Mouse (Mus musculus) spleen, embryonic (tissue): Measurements from ENCODE around the gene Slc28a1.

Experiments used
- CTCF ChIA-PET: fragments of 350-600 bp; sonication (Branson Sonifier 250); formaldehyde crosslinking; loops from one replicate; lab custom pipeline; 2022; lab: Charles Lee

Gene Slc28a1

DNA sequence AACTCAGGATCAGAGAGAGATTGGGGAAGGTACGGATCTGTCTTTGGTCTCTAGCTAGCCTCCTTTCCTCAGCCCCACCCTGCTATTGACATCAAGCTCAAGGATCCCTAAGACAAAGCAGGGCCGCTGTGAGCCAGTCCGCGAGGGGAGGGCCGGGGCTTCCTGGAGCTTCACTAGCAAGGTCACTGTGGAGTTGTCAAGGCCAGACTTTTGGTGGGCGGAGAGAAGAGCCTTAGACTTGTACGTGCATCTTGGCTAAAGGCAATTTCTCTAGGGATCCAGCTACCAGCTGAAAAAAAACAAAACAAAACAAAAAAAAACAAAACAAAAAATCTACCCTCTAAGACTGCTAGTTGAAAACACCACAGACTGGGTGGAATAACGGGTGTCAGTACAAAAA, 97.2 kb downstream of the Slc28a1 start:
- CTCF ChIA-PET = interaction anchor here (0.6 to 0.7 kb wide), 4 partner anchors 88 to 1468 kb away, joined by 3 to 17 read pairs (median 4); no protein-coding TSS in a partner anchor

DNA sequence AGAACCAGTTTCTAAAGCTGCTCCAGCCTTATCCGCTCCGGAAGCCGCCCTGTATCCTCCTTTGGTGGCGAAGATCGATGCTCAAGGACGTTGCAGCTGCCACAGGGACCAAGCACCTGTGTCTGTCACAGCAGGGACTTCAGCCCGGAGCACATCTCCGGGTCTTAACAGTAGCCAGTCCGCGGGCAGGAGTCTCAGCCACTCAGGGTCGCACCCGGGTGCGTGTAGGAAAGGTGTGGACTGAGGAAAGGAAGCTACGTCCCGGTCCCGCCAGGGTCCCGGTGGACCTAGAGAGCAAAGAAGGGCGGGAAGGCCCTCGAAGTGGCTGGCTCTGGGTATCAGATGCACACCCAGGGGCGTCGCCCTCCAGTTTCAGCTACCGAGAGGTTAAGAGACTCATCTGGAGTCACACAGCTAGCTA, 97.7 kb downstream of the Slc28a1 start:
- CTCF ChIA-PET = interaction anchor here (0.7 kb wide), 1 partner anchor 1468 kb away, joined by 17 read pairs; no protein-coding TSS in a partner anchor

- CTCF ChIA-PET = no interaction called here
Observed at GRCm38 (mm10) chr7:81212697-81213346, 98.2 kb downstream of the Slc28a1 start.

GRCm38 (mm10) chr7:81213347-81214152, 99.0 kb downstream of the Slc28a1 start, which contains the start of gene Pde8a:
TSS of gene Pde8a (plus strand) at chr7:81213596.
- CTCF ChIA-PET = no interaction called here

DNA sequence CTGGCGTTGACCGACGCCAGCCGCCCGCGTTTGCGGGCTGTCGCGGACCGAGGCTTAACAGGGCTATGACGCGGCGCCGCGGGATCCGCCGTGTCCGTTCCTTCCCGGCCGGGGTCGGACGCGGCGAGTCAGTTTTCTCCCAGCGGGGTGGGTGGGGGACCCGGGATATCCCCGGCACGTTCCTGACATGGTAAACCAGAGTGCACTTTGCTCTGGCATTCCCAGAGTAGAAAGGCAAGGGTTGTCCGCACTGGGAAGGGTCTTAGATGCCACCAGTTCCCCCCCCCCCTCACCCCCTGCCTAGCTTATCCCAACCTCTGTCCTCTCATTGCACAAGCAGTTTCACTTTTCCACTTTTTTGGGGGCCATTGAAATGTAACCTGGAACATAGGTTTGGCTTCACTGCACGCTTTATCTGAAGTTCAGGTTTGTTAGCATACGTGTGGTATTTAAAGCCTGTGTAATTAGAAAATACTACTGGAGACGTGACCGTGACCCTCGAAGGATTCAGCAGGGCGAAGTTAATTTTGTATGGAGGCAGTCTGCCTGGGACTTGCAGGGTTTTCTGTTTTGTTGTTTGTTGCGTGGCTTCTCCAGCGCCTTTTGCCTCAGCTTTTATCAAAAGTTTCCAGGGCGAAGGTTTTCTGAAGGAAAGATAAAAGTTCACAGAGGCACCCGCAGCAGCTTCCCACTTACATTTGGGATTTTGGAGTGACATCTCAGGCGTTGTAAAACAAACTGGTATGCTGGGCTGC, 99.7 kb downstream of the Slc28a1 start:
- CTCF ChIA-PET = interaction anchor here (0.5 to 0.6 kb wide), 2 partner anchors 553 to 1278 kb away, joined by 3 read pairs; no protein-coding TSS in a partner anchor

DNA sequence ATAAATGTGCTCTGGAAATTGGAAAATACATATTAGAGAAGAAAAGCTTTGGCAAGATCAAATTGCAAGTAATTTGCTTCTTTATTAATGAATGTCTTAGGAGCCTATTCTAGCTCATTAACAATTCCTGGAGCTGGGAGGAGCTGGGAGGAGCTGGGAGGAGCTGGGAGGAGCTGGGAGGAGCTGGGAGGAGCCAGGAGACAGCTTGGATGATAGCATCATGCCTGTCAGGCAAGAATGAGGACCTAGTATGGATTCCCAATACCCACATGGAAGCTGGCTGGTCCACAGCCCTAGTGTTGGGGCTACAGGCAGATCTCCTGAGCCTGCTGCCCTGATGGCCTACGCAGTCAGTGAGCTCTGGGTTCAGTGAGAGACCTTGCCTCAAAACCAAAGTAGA, 101.4 kb downstream of the Slc28a1 start:
- CTCF ChIA-PET = no interaction called here

- CTCF ChIA-PET = interaction anchor here (0.5 to 1.8 kb wide), 2 partner anchors 9 to 56 kb away, joined by 5 to 9 read pairs; no protein-coding TSS in a partner anchor
Observed at GRCm38 (mm10) chr7:81219321-81219720, 104.7 kb downstream of the Slc28a1 start.
